Mouse (Mus musculus) heart, embryonic 14.5 days (tissue): ENCODE data around the gene Stim1. TPM values are rescaled to one million over a fixed set of nuclear protein-coding genes. Genes with fewer than 3 reads are reported as not detected.

Source experiments
- ATAC-seq: fragments of 200-750 bp; cut with Nextera tagmentation; 2 replicates; pipeline ENCODE4 v1.8.0; 2017; ENCODE audit warnings: low read depth, moderate TSS enrichment; ENCODE audit not compliant: insufficient number of reproducible peaks, insufficient read depth, low FRiP score
- H3K27ac ChIP-seq, 2 experiments: fragments of 200-500 bp in 1 of 2; fragments of 300-500 bp in 1 of 2; sonication (generic) in 1 of 2; replicated peaks in 1 of 2; 2 replicates each; pipeline ENCODE4 v1.5.1; 2012 to 2014; ENCODE audit warnings: low read depth in 2 of 2, low read length in 2 of 2, control low read depth in 1 of 2, mild to moderate bottlenecking in 1 of 2, mixed read lengths in 1 of 2; ENCODE audit not compliant: control insufficient read depth in 1 of 2, insufficient read depth in 1 of 2
- H3K27me3 ChIP-seq: fragments of 300-500 bp; sonication (generic); 2 replicates; pipeline ENCODE4 v1.6.1; 2014; ENCODE audit warnings: mild to moderate bottlenecking, low read length, control low read depth; ENCODE audit not compliant: control insufficient read depth, insufficient read depth
- H3K36me3 ChIP-seq: fragments of 300-500 bp; sonication (generic); 2 replicates; pipeline ENCODE4 v1.6.1; 2014; ENCODE audit warnings: mild to moderate bottlenecking, control low read depth, low read length, mixed read lengths; ENCODE audit not compliant: control insufficient read depth, insufficient read depth
- H3K4me1 ChIP-seq, 2 experiments: fragments of 200-500 bp in 1 of 2; fragments of 300-500 bp in 1 of 2; sonication (generic) in 1 of 2; 2 replicates each; pipeline ENCODE4 v1.6.1; 2012 to 2014; ENCODE audit warnings: low read length in 2 of 2, control low read depth in 1 of 2, mixed read lengths in 1 of 2; ENCODE audit not compliant: control insufficient read depth in 2 of 2, insufficient read depth in 2 of 2
- H3K4me2 ChIP-seq: fragments of 300-500 bp; sonication (generic); 2 replicates; pipeline ENCODE4 v1.6.1; 2014; ENCODE audit warnings: mild to moderate bottlenecking, low read length
- H3K4me3 ChIP-seq, 2 experiments: fragments of 200-500 bp in 1 of 2; fragments of 300-500 bp in 1 of 2; sonication (generic) in 1 of 2; 2 replicates each; pipeline ENCODE4 v1.5.1; 2012 to 2014; ENCODE audit warnings: low read length in 2 of 2, mild to moderate bottlenecking in 2 of 2, control low read depth in 1 of 2, low read depth in 1 of 2, moderate library complexity in 1 of 2; ENCODE audit not compliant: control insufficient read depth in 1 of 2, insufficient read depth in 1 of 2
- H3K9ac ChIP-seq: fragments of 300-500 bp; sonication (generic); 2 replicates; pipeline ENCODE4 v1.6.1; 2014; ENCODE audit warnings: mild to moderate bottlenecking, low read length
- H3K9me3 ChIP-seq: fragments of 300-500 bp; sonication (generic); 2 replicates; pipeline ENCODE4 v1.6.1; 2016; ENCODE audit warnings: low read length, control low read depth; ENCODE audit not compliant: control insufficient read depth
- WGBS: fragments of 180-500 bp; shearing (Covaris S2); extraction: QIAGEN DNeasy Blood & Tissue Kit; methylation state at CpG from one replicate; pipeline ENCODE4 v1.1.7; 2014; 5-methylcytosine and 5-hydroxymethylcytosine counted together
- polyA plus RNA-seq: library from polyadenylated mRNA; unstranded; fragments of >200 nt; fragmentation: Nextera tagmentation; extraction: Ambion mirVana; gene quantifications from 2 replicates; pipeline ENCODE4 v1.2.1, GENCODE M21; 2014

Gene Stim1
- polyA plus RNA-seq, 1 experiment from 2014 or later, result 15.0 TPM

DNA sequence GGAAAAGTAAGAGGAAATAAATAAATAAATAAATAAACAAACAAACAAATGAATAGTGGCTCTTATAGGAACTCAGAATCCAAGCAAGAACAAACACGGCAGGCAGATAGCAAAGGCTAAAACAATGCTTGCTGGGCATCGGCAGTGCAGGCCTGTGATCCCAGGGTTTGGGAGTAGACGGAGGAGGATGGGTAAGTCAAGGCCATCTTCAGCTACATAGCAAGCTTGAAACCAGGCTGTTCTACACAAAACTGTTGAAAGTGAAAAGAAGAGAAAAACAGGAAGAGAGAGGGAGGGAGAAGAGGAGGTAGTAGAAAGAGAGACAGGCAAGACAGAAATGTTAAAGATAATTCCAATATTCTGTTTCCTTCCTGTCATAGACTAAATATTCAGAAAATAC lies 71.3 kb downstream of the Stim1 start:
- Histone ChIP-seq H3K9ac (no peak overlapping the region), H3K36me3 (no peaks in the 10 kb centered on the region), H3K4me2 (no peak overlapping the region), H3K27me3 (no peaks in the 10 kb centered on the region), H3K9me3 (no peaks in the 10 kb centered on the region), H3K4me3 (no peak overlapping the region), H3K27ac (no peak overlapping the region), H3K4me1 (peaks cover 0 to 3% of the 10 kb centered on the region in 2 experiments; a peak in 1 of 4 replicates)
- no peak for ATAC-seq
- WGBS, result 64% methylated on average over 3 of the region's 3 CpGs

GRCm38 (mm10) chr7:102345893-102346292 lies 78.3 kb downstream of the Stim1 start:
- H3K27me3 ChIP-seq, result no peaks in the 10 kb centered on the region
- ATAC-seq, result no peak
- H3K9ac ChIP-seq, result no peak overlapping the region
- H3K4me3 ChIP-seq, result no peak overlapping the region
- H3K4me2 ChIP-seq, result no peak overlapping the region
- no peaks in the 10 kb centered on the region for H3K9me3 ChIP-seq
- H3K36me3 ChIP-seq, result no peaks in the 10 kb centered on the region
- H3K4me1 ChIP-seq, result peaks cover 0 to 3% of the 10 kb centered on the region in 2 experiments; a peak in 1 of 4 replicates
- H3K27ac ChIP-seq, result no peak overlapping the region; a peak in 1 of 4 replicates
- 64% methylated on average over 2 of the region's 2 CpGs for WGBS

DNA sequence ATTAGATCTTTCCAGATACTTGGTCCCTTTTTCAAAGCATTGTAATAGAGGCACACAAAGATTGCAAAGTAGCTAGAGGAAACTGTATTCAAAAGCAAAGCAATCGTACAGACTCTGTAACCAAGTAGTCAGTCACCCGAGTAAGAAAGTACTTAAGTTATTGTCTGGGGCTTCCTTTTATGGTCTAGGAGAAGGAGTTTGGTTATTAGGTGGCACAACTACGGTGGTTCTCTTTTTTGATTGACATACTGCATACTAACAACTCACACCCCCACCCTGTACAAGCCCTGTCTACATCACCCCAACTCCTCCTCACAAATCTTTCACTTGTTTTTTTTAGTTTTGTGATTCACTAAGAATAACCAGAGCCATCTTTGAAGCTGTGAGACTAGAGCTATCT lies 79.7 kb downstream of the Stim1 start:
- Histone ChIP-seq H3K4me3 (no peak overlapping the region), H3K36me3 (no peaks in the 10 kb centered on the region), H3K4me1 (peaks cover 0 to 3% of the 10 kb centered on the region in 2 experiments; a peak in 1 of 4 replicates), H3K9me3 (no peaks in the 10 kb centered on the region), H3K9ac (no peak overlapping the region), H3K27ac (no peak overlapping the region), H3K27me3 (no peaks in the 10 kb centered on the region), H3K4me2 (no peak overlapping the region)
- WGBS, result 66% methylated on average over 3 of the region's 3 CpGs
- ATAC-seq, result no peak

DNA sequence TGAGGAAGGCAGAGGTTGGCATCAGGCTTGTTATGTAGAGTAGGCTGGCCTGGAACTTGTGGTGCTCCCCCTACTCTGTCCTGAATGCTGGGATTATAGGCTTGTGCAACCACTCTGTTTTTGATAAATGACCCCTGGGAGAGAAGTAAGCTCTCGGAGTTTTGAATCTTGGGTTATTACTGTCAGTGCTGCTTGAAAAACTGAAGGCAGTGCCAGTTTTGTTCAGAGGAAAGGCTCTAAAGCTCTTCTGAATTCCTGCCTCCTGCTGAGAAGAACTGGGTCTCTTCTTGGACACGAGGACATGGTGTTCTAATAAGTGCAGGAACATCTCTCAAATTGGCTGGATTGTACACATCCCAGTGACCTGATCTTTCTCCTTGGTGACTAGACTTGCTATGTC lies 81.1 kb downstream of the Stim1 start:
- H3K27ac ChIP-seq, result no peak overlapping the region
- no peaks in the 10 kb centered on the region for H3K36me3 ChIP-seq
- no peak overlapping the region for H3K9ac ChIP-seq
- H3K9me3 ChIP-seq, result no peaks in the 10 kb centered on the region
- ATAC-seq, result no peak
- WGBS, result 88% methylated on average over 2 of the region's 2 CpGs
- peaks cover 0 to 3% of the 10 kb centered on the region in 2 experiments; a peak in 1 of 4 replicates for H3K4me1 ChIP-seq
- no peak overlapping the region for H3K4me3 ChIP-seq
- no peak overlapping the region for H3K4me2 ChIP-seq
- H3K27me3 ChIP-seq, result no peaks in the 10 kb centered on the region

GRCm38 (mm10) chr7:102349236-102349635 lies 81.6 kb downstream of the Stim1 start:
- Histone ChIP-seq H3K9ac (no peak overlapping the region), H3K27ac (no peak overlapping the region), H3K36me3 (no peaks in the 10 kb centered on the region), H3K4me3 (no peak overlapping the region), H3K4me1 (peaks cover 0 to 3% of the 10 kb centered on the region in 2 experiments; a peak in 1 of 4 replicates), H3K4me2 (no peak overlapping the region), H3K9me3 (no peaks in the 10 kb centered on the region), H3K27me3 (no peaks in the 10 kb centered on the region)
- 60% methylated on average over 5 of the region's 5 CpGs for WGBS
- no peak for ATAC-seq

DNA sequence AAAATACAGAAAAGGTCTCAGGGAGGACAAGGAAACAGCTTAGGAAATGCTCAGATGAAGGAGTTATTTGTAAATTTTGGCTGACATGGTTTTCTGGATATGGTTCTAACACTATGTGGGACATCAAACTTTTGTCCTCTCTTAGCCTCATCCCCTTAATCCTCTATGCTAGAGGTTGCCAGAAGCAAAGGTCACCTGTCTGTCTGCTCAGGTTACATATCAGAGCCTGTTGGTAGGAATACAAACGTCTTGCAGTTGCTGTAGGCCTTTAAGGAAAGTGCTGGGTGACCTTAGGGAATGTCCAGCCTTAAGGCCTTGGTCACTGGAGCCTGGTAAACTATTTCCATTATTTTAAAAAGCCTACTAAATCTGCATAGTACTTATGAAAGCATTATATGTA lies 85.8 kb downstream of the Stim1 start:
- no peak overlapping the region for H3K9ac ChIP-seq
- peaks cover 0 to 3% of the 10 kb centered on the region in 2 experiments; a peak in 1 of 4 replicates for H3K4me1 ChIP-seq
- no peaks in the 10 kb centered on the region for H3K27me3 ChIP-seq
- H3K27ac ChIP-seq, result no peak overlapping the region
- no peaks in the 10 kb centered on the region for H3K9me3 ChIP-seq
- H3K36me3 ChIP-seq, result no peaks in the 10 kb centered on the region
- no peak overlapping the region for H3K4me3 ChIP-seq
- ATAC-seq, result no peak
- WGBS, result 40% methylated on average over 1 of the region's 1 CpGs
- no peak overlapping the region for H3K4me2 ChIP-seq

DNA sequence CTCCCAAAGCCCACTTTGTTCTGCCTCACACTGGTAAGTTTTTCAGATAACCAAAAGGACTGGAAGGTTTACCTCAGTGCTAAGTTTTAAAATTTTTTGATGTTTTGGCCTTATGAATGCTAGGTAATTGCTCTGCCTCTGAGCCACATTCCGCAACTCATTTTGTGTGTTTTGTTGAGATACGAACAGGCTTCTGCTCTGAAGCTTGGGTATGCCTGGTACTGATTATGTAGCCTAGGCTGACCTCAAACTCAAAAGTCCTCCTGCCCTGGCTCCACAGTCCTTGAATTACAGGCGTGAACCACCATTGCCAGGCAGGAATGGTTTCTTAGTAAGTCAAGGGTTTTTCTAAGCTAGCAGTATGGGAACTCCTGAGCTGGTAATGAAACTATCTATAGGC lies 90.5 kb downstream of the Stim1 start:
- no peak overlapping the region for H3K9ac ChIP-seq
- WGBS, result 93% methylated on average over 3 of the region's 3 CpGs

DNA sequence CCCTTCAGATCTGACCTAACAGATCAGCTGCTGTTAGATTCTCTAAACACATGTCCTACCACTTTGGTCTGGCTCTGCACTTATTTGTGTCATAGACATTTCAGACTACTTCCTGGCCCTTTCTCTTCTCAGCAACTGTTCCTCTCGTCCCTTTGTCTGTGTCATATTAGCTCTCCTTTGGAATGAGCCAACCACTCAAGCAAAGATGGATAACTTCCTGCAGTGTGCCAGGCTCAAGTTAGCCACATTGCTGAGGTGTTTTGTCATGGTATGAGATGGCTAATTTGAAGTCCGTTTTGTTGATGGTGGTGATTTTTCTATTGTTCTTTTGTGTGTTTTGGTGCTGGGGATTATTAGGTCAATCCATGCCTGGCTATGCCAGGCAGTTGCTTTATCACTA lies 93.7 kb downstream of the Stim1 start:
- Histone ChIP-seq H3K27me3 (no peaks in the 10 kb centered on the region), H3K4me1 (no peaks in the 10 kb centered on the region), H3K27ac (no peak overlapping the region), H3K9ac (no peak overlapping the region), H3K4me2 (no peak overlapping the region), H3K9me3 (no peaks in the 10 kb centered on the region), H3K4me3 (no peak overlapping the region), H3K36me3 (no peaks in the 10 kb centered on the region)
- WGBS, result 33% methylated on average over 2 of the region's 2 CpGs
- ATAC-seq, result no peak

More for the DNA sequence above, 90.5 kb downstream of the Stim1 start:
- H3K4me1 ChIP-seq, result no peaks in the 10 kb centered on the region
- no peak overlapping the region for H3K27ac ChIP-seq
- H3K9me3 ChIP-seq, result no peaks in the 10 kb centered on the region
- no peak for ATAC-seq
- no peaks in the 10 kb centered on the region for H3K36me3 ChIP-seq
- no peak overlapping the region for H3K4me3 ChIP-seq
- H3K27me3 ChIP-seq, result no peaks in the 10 kb centered on the region
- no peak overlapping the region for H3K4me2 ChIP-seq
